Mouse (Mus musculus) intestine, embryonic 14.5 days (tissue): ENCODE results near the gene Camta1. TPM values are rescaled to one million over a fixed set of nuclear protein-coding genes. Genes with fewer than 3 reads are reported as not detected.

ENCODE experiments used
- ATAC-seq: fragments of 200-750 bp; cut with Nextera tagmentation; replicated peaks from 2 replicates; pipeline ENCODE4 v1.8.0; 2017; ENCODE audit warnings: low read depth, moderate number of reproducible peaks, moderate TSS enrichment, moderate library complexity; ENCODE audit not compliant: low FRiP score, low TSS enrichment
- DNase-seq: peaks from one replicate; pipeline ENCODE4 v3.0.0-alpha.2; 2018; ENCODE audit warnings: low spot score
- H3K27ac ChIP-seq: fragments of 300-500 bp; sonication (generic); 2 replicates; pipeline ENCODE4 v1.5.1; 2014; ENCODE audit warnings: low read depth, mild to moderate bottlenecking, control low read depth
- H3K27me3 ChIP-seq: fragments of 300-500 bp; sonication (generic); replicated peaks from 2 replicates; pipeline ENCODE4 v1.6.1; 2014; ENCODE audit warnings: low read length, control low read depth; ENCODE audit not compliant: control insufficient read depth, insufficient read depth
- H3K36me3 ChIP-seq: fragments of 300-500 bp; sonication (generic); 2 replicates; pipeline ENCODE4 v1.6.1; 2014; ENCODE audit warnings: low read length, control low read depth; ENCODE audit not compliant: control insufficient read depth, insufficient read depth
- H3K4me1 ChIP-seq: fragments of 300-500 bp; sonication (generic); replicated peaks from 2 replicates; pipeline ENCODE4 v1.6.1; 2014; ENCODE audit warnings: low read length, control low read depth, mixed read lengths; ENCODE audit not compliant: control insufficient read depth, insufficient read depth
- H3K4me2 ChIP-seq: fragments of 300-500 bp; sonication (generic); 2 replicates; pipeline ENCODE4 v1.6.1; 2014; ENCODE audit warnings: low read length
- H3K4me3 ChIP-seq: fragments of 300-500 bp; sonication (generic); 2 replicates; pipeline ENCODE4 v1.5.1; 2014; ENCODE audit warnings: low read depth, low read length, control low read depth, mixed read lengths
- H3K9ac ChIP-seq: fragments of 300-500 bp; sonication (generic); 2 replicates; pipeline ENCODE4 v1.6.1; 2014; ENCODE audit warnings: mild to moderate bottlenecking, low read length
- H3K9me3 ChIP-seq: fragments of 300-500 bp; sonication (generic); 2 replicates; pipeline ENCODE4 v1.6.1; 2016; ENCODE audit warnings: low read length, control low read depth; ENCODE audit not compliant: control insufficient read depth
- WGBS: fragments of 180-500 bp; shearing (Covaris S2); extraction: QIAGEN DNeasy Blood & Tissue Kit; methylation state at CpG from one replicate; pipeline ENCODE4 v1.1.7; 2014; 5-methylcytosine and 5-hydroxymethylcytosine counted together
- polyA plus RNA-seq: library from polyadenylated mRNA; unstranded; fragments of >200 nt; fragmentation: Nextera tagmentation; extraction: Ambion mirVana; gene quantifications from 2 replicates; pipeline ENCODE4 v1.2.1, GENCODE M21; 2014

The Camta1 gene
- polyA plus RNA-seq, 1 experiment from 2014 or later: 88.1 TPM

- ATAC-seq (no peak), DNase-seq (no peak)
- Histone ChIP-seq H3K27ac (no peak overlapping the region), H3K36me3 (no peaks in the 10 kb centered on the region), H3K4me2 (no peak overlapping the region), H3K9me3 (no peaks in the 10 kb centered on the region), H3K27me3 (no peaks in the 10 kb centered on the region), H3K4me3 (no peak overlapping the region), H3K9ac (no peak overlapping the region), H3K4me1 (no peaks in the 10 kb centered on the region)
- WGBS: 54% methylated on average over 5 of the region's 5 CpGs
Observed at GRCm38 (mm10) chr4:150925923-150926322, 935.8 kb downstream of the Camta1 start.

- Histone ChIP-seq H3K4me2 (no peak overlapping the region), H3K27me3 (no peaks in the 10 kb centered on the region), H3K4me3 (no peak overlapping the region), H3K27ac (no peak overlapping the region), H3K36me3 (no peaks in the 10 kb centered on the region), H3K9me3 (no peaks in the 10 kb centered on the region), H3K4me1 (no peaks in the 10 kb centered on the region), H3K9ac (no peak overlapping the region)
- 83% methylated on average over 6 of the region's 6 CpGs for WGBS
- ATAC-seq (no peak), DNase-seq (no peak)
Observed at GRCm38 (mm10) chr4:150924936-150925335, 936.7 kb downstream of the Camta1 start.

GRCm38 (mm10) chr4:150924308-150924707 is 937.4 kb downstream of the Camta1 start:
- Histone ChIP-seq H3K4me2 (no peak overlapping the region), H3K4me3 (no peak overlapping the region), H3K27me3 (no peaks in the 10 kb centered on the region), H3K36me3 (no peaks in the 10 kb centered on the region), H3K9me3 (no peaks in the 10 kb centered on the region), H3K4me1 (no peaks in the 10 kb centered on the region), H3K27ac (no peak overlapping the region), H3K9ac (no peak overlapping the region)
- 81% methylated on average over 13 of the region's 13 CpGs for WGBS
- DNase-seq (no peak), ATAC-seq (no peak)

GRCm38 (mm10) chr4:150921206-150921605 is 940.5 kb downstream of the Camta1 start:
- Histone ChIP-seq H3K9me3 (no peaks in the 10 kb centered on the region), H3K4me2 (no peak overlapping the region), H3K36me3 (no peaks in the 10 kb centered on the region), H3K9ac (no peak overlapping the region), H3K27me3 (no peaks in the 10 kb centered on the region), H3K27ac (no peak overlapping the region), H3K4me1 (no peaks in the 10 kb centered on the region), H3K4me3 (no peak overlapping the region)
- ATAC-seq (no peak), DNase-seq (no peak)
- 77% methylated on average over 8 of the region's 8 CpGs for WGBS

GRCm38 (mm10) chr4:150917336-150918027 is 944.2 kb downstream of the Camta1 start:
- Histone ChIP-seq H3K27me3 (no peaks in the 10 kb centered on the region), H3K9me3 (no peaks in the 10 kb centered on the region), H3K27ac (no peak overlapping the region), H3K4me3 (no peak overlapping the region), H3K4me2 (no peak overlapping the region), H3K4me1 (peaks cover 12% of the 10 kb centered on the region), H3K36me3 (no peaks in the 10 kb centered on the region), H3K9ac (no peak overlapping the region)
- ATAC-seq (no peak), DNase-seq (no peak)
- 75% methylated on average over 8 of the region's 8 CpGs for WGBS

- Histone ChIP-seq H3K36me3 (no peaks in the 10 kb centered on the region), H3K27ac (0 out of 2 replicates have a peak overlapping the region, but pooled peaks have one; percentile 89), H3K4me2 (peak overlapping the region; percentile 80), H3K27me3 (no peaks in the 10 kb centered on the region), H3K9ac (peak overlapping the region; percentile 76), H3K4me3 (peak overlapping the region; percentile 72), H3K9me3 (no peaks in the 10 kb centered on the region), H3K4me1 (peaks cover 12% of the 10 kb centered on the region)
- 52% methylated on average over 10 of the region's 10 CpGs for WGBS
- DNase-seq: no peak
- no peak for ATAC-seq
Observed at GRCm38 (mm10) chr4:150915181-150915906, 946.3 kb downstream of the Camta1 start.

GRCm38 (mm10) chr4:150914290-150914733 is 947.4 kb downstream of the Camta1 start, which contains the start of the genes Park7 and Tnfrsf9:
Park7 (minus strand) TSS chr4:150914437.
Tnfrsf9 (plus strand) TSS chr4:150914562.
- DNase-seq (peak; percentile 95), ATAC-seq (peak; percentile 83)
- Histone ChIP-seq H3K9ac (peak within 1 kb of the TSS; percentile 76), H3K27ac (peak within 1 kb of the TSS; percentile 89), H3K9me3 (no peaks in the 10 kb centered on the region), H3K4me3 (peak within 1 kb of the TSS; percentile 72), H3K4me1 (peaks cover 12% of the 10 kb centered on the region), H3K27me3 (no peaks in the 10 kb centered on the region), H3K4me2 (peak within 1 kb of the TSS; percentile 80), H3K36me3 (no peaks in the 10 kb centered on the region)
- under 1% methylated on average over 48 of the region's 48 CpGs for WGBS

- H3K27me3 ChIP-seq: no peaks in the 10 kb centered on the region
- peak overlapping the region; percentile 89 for H3K27ac ChIP-seq
- WGBS: 15% methylated on average over 12 of the region's 12 CpGs
- no peaks in the 10 kb centered on the region for H3K9me3 ChIP-seq
- H3K4me1 ChIP-seq: peaks cover 12% of the 10 kb centered on the region
- no peak for DNase-seq
- peak overlapping the region; percentile 76 for H3K9ac ChIP-seq
- ATAC-seq: no peak
- H3K36me3 ChIP-seq: no peaks in the 10 kb centered on the region
- H3K4me2 ChIP-seq: peak overlapping the region; percentile 80
- H3K4me3 ChIP-seq: peak overlapping the region; percentile 72
Observed at GRCm38 (mm10) chr4:150913743-150914142, 947.9 kb downstream of the Camta1 start.
